Mouse (Mus musculus): ENCODE data around the gene Spata31d1a. TPM values are rescaled to one million over a fixed set of nuclear protein-coding genes. Genes with fewer than 3 reads are reported as not detected.

Spata31d1a gene
- polyA plus RNA-seq, 1 experiment from 2014 or later, result not detected

GRCm38 (mm10) chr13:59691478-59691877, 18.7 kb downstream of the Spata31d1a start:
- ATAC-seq (ENCODE audit: insufficient read depth, low FRiP score), result no peak
- H3K27ac ChIP-seq (ENCODE audit: low read length), result no peak overlapping the region
- H3K27me3 ChIP-seq (ENCODE audit: control insufficient read depth, insufficient read depth, low read length), result no peaks in the 10 kb centered on the region
- H3K9me3 ChIP-seq (replicated peaks; ENCODE audit: control insufficient read depth, low read length), result no peaks in the 10 kb centered on the region
- no peak overlapping the region for H3K9ac ChIP-seq (ENCODE audit: low read length)
- no peak overlapping the region for H3K4me2 ChIP-seq (ENCODE audit: low read depth, low read length)
- H3K4me1 ChIP-seq (ENCODE audit: control insufficient read depth, insufficient read depth, low read length), result no peaks in the 10 kb centered on the region
- no peaks in the 10 kb centered on the region for H3K36me3 ChIP-seq (ENCODE audit: control insufficient read depth, insufficient read depth, low read length)
- H3K4me3 ChIP-seq (replicated peaks; ENCODE audit: low read length), result no peak overlapping the region
- WGBS, result 72% methylated on average over 10 of the region's 10 CpGs

- no peak overlapping the region for H3K27ac ChIP-seq (ENCODE audit: low read length)
- H3K4me2 ChIP-seq (ENCODE audit: low read depth, low read length), result no peak overlapping the region
- no peak for ATAC-seq (ENCODE audit: insufficient read depth, low FRiP score)
- 79% methylated on average over 7 of the region's 7 CpGs for WGBS
- no peaks in the 10 kb centered on the region for H3K9me3 ChIP-seq (replicated peaks; ENCODE audit: control insufficient read depth, low read length)
- H3K4me1 ChIP-seq (ENCODE audit: control insufficient read depth, insufficient read depth, low read length), result no peaks in the 10 kb centered on the region
- H3K9ac ChIP-seq (ENCODE audit: low read length), result no peak overlapping the region
- no peak overlapping the region for H3K4me3 ChIP-seq (replicated peaks; ENCODE audit: low read length)
- H3K36me3 ChIP-seq (ENCODE audit: control insufficient read depth, insufficient read depth, low read length), result no peaks in the 10 kb centered on the region
- no peaks in the 10 kb centered on the region for H3K27me3 ChIP-seq (ENCODE audit: control insufficient read depth, insufficient read depth, low read length)
Measured at GRCm38 (mm10) chr13:59690576-59690975, 19.6 kb downstream of the Spata31d1a start.

- Histone ChIP-seq H3K4me3 (replicated peaks; ENCODE audit: low read length) (no peak overlapping the region), H3K9ac (ENCODE audit: low read length) (no peak overlapping the region), H3K27ac (ENCODE audit: low read length) (no peak overlapping the region), H3K4me2 (ENCODE audit: low read depth, low read length) (no peak overlapping the region), H3K27me3 (ENCODE audit: control insufficient read depth, insufficient read depth, low read length) (no peaks in the 10 kb centered on the region), H3K4me1 (ENCODE audit: control insufficient read depth, insufficient read depth, low read length) (no peaks in the 10 kb centered on the region), H3K9me3 (replicated peaks; ENCODE audit: control insufficient read depth, low read length) (no peaks in the 10 kb centered on the region), H3K36me3 (ENCODE audit: control insufficient read depth, insufficient read depth, low read length) (no peaks in the 10 kb centered on the region)
- 92% methylated on average over 3 of the region's 3 CpGs for WGBS
- no peak for ATAC-seq (ENCODE audit: insufficient read depth, low FRiP score)
Measured at GRCm38 (mm10) chr13:59689843-59690242, 20.3 kb downstream of the Spata31d1a start.

- Histone ChIP-seq H3K36me3 (ENCODE audit: control insufficient read depth, insufficient read depth, low read length) (no peaks in the 10 kb centered on the region), H3K27me3 (ENCODE audit: control insufficient read depth, insufficient read depth, low read length) (no peaks in the 10 kb centered on the region), H3K9me3 (replicated peaks; ENCODE audit: control insufficient read depth, low read length) (no peaks in the 10 kb centered on the region), H3K4me2 (ENCODE audit: low read depth, low read length) (no peak overlapping the region), H3K4me3 (replicated peaks; ENCODE audit: low read length) (no peak overlapping the region), H3K9ac (ENCODE audit: low read length) (no peak overlapping the region), H3K4me1 (ENCODE audit: control insufficient read depth, insufficient read depth, low read length) (no peaks in the 10 kb centered on the region), H3K27ac (ENCODE audit: low read length) (no peak overlapping the region)
- ATAC-seq (ENCODE audit: insufficient read depth, low FRiP score), result no peak
- 85% methylated on average over 9 of the region's 9 CpGs for WGBS
Measured at GRCm38 (mm10) chr13:59689313-59689712, 20.8 kb downstream of the Spata31d1a start.

GRCm38 (mm10) chr13:59688338-59688770, 21.8 kb downstream of the Spata31d1a start:
- Histone ChIP-seq H3K36me3 (ENCODE audit: control insufficient read depth, insufficient read depth, low read length) (no peaks in the 10 kb centered on the region), H3K9me3 (replicated peaks; ENCODE audit: control insufficient read depth, low read length) (no peaks in the 10 kb centered on the region), H3K4me1 (ENCODE audit: control insufficient read depth, insufficient read depth, low read length) (no peaks in the 10 kb centered on the region), H3K27ac (ENCODE audit: low read length) (no peak overlapping the region), H3K4me3 (replicated peaks; ENCODE audit: low read length) (no peak overlapping the region), H3K4me2 (ENCODE audit: low read depth, low read length) (no peak overlapping the region), H3K9ac (ENCODE audit: low read length) (no peak overlapping the region), H3K27me3 (ENCODE audit: control insufficient read depth, insufficient read depth, low read length) (no peaks in the 10 kb centered on the region)
- ATAC-seq (ENCODE audit: insufficient read depth, low FRiP score), result no peak
- WGBS, result 66% methylated on average over 13 of the region's 13 CpGs

- Histone ChIP-seq H3K27me3 (ENCODE audit: control insufficient read depth, insufficient read depth, low read length) (no peaks in the 10 kb centered on the region), H3K4me2 (ENCODE audit: low read depth, low read length) (no peak overlapping the region), H3K9ac (ENCODE audit: low read length) (no peak overlapping the region), H3K4me3 (replicated peaks; ENCODE audit: low read length) (no peak overlapping the region), H3K36me3 (ENCODE audit: control insufficient read depth, insufficient read depth, low read length) (no peaks in the 10 kb centered on the region), H3K27ac (ENCODE audit: low read length) (no peak overlapping the region), H3K9me3 (replicated peaks; ENCODE audit: control insufficient read depth, low read length) (no peaks in the 10 kb centered on the region), H3K4me1 (ENCODE audit: control insufficient read depth, insufficient read depth, low read length) (no peaks in the 10 kb centered on the region)
- 81% methylated on average over 3 of the region's 3 CpGs for WGBS
- ATAC-seq (ENCODE audit: insufficient read depth, low FRiP score), result no peak
Measured at GRCm38 (mm10) chr13:59685236-59685635, 24.9 kb downstream of the Spata31d1a start.

DNA sequence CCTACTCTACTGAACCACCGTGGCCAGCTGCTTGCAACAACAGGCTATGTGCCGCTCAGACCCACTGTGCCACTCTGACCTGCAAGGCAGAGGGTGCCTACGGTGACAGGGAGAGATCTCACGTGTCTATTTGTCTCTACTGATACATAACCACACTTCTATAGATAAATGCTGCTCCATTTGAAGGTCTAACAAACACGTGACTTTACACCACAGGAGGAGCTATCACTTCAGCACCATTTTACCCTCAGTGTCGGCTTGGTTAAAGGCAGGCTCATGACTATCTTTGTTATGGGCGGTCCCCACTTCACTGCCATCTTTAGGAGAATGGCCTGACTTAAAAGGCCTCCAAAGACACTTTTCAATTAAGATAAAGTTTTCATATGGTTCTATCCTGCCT, 27.5 kb downstream of the Spata31d1a start:
- no peak for ATAC-seq (ENCODE audit: insufficient read depth, low FRiP score)
- 15% methylated on average over 7 of the region's 7 CpGs for WGBS
- no peak overlapping the region for H3K4me2 ChIP-seq (ENCODE audit: low read depth, low read length)
- no peaks in the 10 kb centered on the region for H3K27me3 ChIP-seq (ENCODE audit: control insufficient read depth, insufficient read depth, low read length)
- no peak overlapping the region for H3K9ac ChIP-seq (ENCODE audit: low read length)
- no peaks in the 10 kb centered on the region for H3K36me3 ChIP-seq (ENCODE audit: control insufficient read depth, insufficient read depth, low read length)
- no peaks in the 10 kb centered on the region for H3K4me1 ChIP-seq (ENCODE audit: control insufficient read depth, insufficient read depth, low read length)
- H3K27ac ChIP-seq (ENCODE audit: low read length), result no peak overlapping the region
- no peaks in the 10 kb centered on the region for H3K9me3 ChIP-seq (replicated peaks; ENCODE audit: control insufficient read depth, low read length)
- no peak overlapping the region for H3K4me3 ChIP-seq (replicated peaks; ENCODE audit: low read length)

GRCm38 (mm10) chr13:59679908-59680307, 30.2 kb downstream of the Spata31d1a start:
- Histone ChIP-seq H3K4me3 (replicated peaks; ENCODE audit: low read length) (no peak overlapping the region), H3K4me1 (ENCODE audit: control insufficient read depth, insufficient read depth, low read length) (no peaks in the 10 kb centered on the region), H3K36me3 (ENCODE audit: control insufficient read depth, insufficient read depth, low read length) (no peaks in the 10 kb centered on the region), H3K4me2 (ENCODE audit: low read depth, low read length) (no peak overlapping the region), H3K9ac (ENCODE audit: low read length) (no peak overlapping the region), H3K27ac (ENCODE audit: low read length) (no peak overlapping the region), H3K27me3 (ENCODE audit: control insufficient read depth, insufficient read depth, low read length) (no peaks in the 10 kb centered on the region), H3K9me3 (replicated peaks; ENCODE audit: control insufficient read depth, low read length) (no peaks in the 10 kb centered on the region)
- no peak for ATAC-seq (ENCODE audit: insufficient read depth, low FRiP score)
- WGBS, result 59% methylated on average over 4 of the region's 4 CpGs

GRCm38 (mm10) chr13:59679306-59679705, 30.8 kb downstream of the Spata31d1a start:
- 34% methylated on average over 4 of the region's 4 CpGs for WGBS
- no peak for ATAC-seq (ENCODE audit: insufficient read depth, low FRiP score)
- Histone ChIP-seq H3K4me3 (replicated peaks; ENCODE audit: low read length) (no peak overlapping the region), H3K36me3 (ENCODE audit: control insufficient read depth, insufficient read depth, low read length) (no peaks in the 10 kb centered on the region), H3K9me3 (replicated peaks; ENCODE audit: control insufficient read depth, low read length) (no peaks in the 10 kb centered on the region), H3K27me3 (ENCODE audit: control insufficient read depth, insufficient read depth, low read length) (no peaks in the 10 kb centered on the region), H3K27ac (ENCODE audit: low read length) (no peak overlapping the region), H3K9ac (ENCODE audit: low read length) (no peak overlapping the region), H3K4me1 (ENCODE audit: control insufficient read depth, insufficient read depth, low read length) (peaks cover under 1% of the 10 kb centered on the region; the same call in 1 of the 2 replicates), H3K4me2 (ENCODE audit: low read depth, low read length) (no peak overlapping the region)
